Mouse (Mus musculus) left cerebral cortex, adult 8-10 months (tissue): ENCODE results near the gene Prss28. TPM values are rescaled to one million over a fixed set of nuclear protein-coding genes. Genes with fewer than 3 reads are reported as not detected.

Experiments
- DNase-seq, 2 experiments: peaks; one replicate each; pipeline ENCODE4 v3.0.0; 2022; ENCODE audit warnings: low spot score in 2 of 2
- total RNA-seq, 4 experiments: library from RNA; stranded (reverse); gene quantifications; 2 replicates each; pipeline ENCODE4 v1.2.4; 2022

Gene Prss28
- total RNA-seq, result not detected

DNA sequence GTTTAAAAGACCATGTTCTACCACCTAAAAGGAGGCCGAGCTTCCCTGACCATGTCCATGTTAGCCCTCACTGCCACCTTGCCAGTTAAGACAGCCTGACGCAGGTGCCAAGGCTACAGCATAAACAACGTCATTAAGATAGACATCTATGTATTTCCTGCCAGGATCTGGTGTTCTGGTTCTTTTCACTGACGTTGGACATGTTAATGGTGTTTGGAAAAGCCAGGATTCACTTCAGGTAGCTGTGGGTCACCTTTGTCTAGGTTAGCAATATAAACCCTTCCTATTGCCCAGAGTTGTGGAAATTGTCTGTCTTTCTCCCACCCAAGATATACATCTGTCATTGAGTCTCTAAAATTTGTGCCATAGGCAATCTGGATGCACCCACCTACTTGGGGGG, at the start of gene Prss28:
Gene Prss28 (plus strand): TSS at position 301 of the 400 bp plus-strand sequence.
- no peak for DNase-seq

DNA sequence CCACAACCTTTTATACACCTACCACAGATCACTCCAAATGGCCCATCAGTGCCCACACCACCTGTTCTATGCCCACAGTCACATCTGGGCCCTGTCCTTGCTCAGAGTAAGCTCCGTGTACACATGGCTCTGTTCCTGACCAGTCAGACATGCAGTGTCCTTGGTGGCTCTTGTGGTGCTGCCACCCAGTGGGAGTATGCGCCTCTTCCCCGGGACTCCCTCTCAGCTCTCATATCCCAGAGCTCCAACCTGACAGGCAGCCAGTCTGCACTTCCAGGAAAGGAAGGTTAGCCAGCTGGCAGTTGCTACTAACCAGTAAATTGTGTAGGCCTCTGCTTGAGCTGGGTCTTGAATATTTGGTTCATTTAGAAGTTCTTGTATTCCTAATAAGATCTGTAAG, 44.0 kb upstream of the Prss28 start:
- DNase-seq, result no peak

- DNase-seq, result no peak
These were observed 37.6 kb upstream of the Prss28 start for GRCm38 (mm10) chr17:25270795-25271335.

DNA sequence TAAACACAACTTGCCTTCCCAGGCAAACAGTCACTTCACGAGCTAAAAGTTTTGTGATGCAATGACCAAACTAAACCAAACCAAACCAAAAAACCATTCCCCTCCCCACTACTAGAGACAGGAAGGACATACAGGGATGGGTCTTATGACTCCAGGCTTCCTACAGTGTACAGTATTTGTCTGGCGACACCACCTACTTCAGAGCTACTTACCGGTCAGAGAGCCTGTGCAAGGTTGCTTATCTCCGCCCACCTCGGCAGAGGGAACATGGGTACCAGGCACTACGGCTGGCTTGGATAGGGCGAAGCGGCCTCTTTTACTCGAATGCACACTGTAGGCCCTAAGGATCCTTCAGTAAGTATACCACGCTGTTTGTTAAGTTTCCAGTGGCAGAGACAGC, 36.1 kb upstream of the Prss28 start:
- no peak for DNase-seq

- peak; percentile 85 to 98 for DNase-seq
These were observed 35.3 kb upstream of the Prss28 start for GRCm38 (mm10) chr17:25272951-25273705.

GRCm38 (mm10) chr17:25273706-25274501, 34.5 kb upstream of the Prss28 start:
- peak; percentile 68 to 92 for DNase-seq

- no peak for DNase-seq
These were observed 33.7 kb upstream of the Prss28 start, which contains the start of gene Ube2i for GRCm38 (mm10) chr17:25274571-25275346. Gene Ube2i, minus strand, starts transcription at chr17:25274622.

DNA sequence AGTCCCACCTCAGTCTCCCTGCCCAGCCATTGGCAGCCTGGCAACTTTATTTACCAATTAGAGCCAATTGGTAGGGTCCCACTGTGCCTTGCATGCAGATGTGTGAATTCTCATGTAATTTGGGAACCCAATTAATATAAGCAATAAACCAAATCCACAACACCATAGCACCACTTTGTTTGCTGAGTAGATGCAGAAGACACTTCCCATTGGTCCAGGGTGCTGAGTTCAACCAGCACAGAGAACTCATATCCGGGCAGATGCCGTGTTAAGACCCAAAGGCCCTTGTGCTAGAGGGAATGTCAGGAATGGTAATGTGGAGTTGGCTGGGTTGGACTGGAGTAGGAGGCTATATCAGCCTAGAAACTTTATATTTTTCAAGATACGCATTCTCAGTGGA, 32.6 kb upstream of the Prss28 start:
- DNase-seq, result no peak

DNA sequence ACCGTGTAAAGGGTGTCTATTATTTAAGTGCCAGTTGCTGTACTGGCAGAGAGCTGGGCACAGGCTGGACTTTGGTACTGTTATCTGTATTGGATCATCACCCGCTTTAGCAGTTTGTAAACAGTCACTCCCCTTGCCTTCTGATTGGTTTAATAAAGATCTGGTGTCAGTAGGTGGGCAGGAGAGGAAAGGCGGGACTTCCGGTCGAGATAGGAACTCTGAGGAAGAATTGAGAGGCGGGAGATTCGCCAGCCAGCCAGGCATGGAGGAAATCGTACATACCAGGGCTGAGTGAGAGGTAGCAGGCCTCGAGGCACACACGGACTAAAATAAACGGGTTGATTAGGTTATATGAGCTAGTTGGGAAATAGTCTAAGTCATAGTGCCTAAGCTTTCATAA, 26.3 kb upstream of the Prss28 start:
- DNase-seq, result no peak

- peak in 1 of 2 experiments; percentile 23 for DNase-seq
These were observed 23.4 kb upstream of the Prss28 start for GRCm38 (mm10) chr17:25285033-25285432.

GRCm38 (mm10) chr17:25288842-25289241, 19.6 kb upstream of the Prss28 start:
- peak in 1 of 2 experiments; percentile 28 for DNase-seq

GRCm38 (mm10) chr17:25290411-25290810, 18.0 kb upstream of the Prss28 start:
- DNase-seq, result no peak

DNA sequence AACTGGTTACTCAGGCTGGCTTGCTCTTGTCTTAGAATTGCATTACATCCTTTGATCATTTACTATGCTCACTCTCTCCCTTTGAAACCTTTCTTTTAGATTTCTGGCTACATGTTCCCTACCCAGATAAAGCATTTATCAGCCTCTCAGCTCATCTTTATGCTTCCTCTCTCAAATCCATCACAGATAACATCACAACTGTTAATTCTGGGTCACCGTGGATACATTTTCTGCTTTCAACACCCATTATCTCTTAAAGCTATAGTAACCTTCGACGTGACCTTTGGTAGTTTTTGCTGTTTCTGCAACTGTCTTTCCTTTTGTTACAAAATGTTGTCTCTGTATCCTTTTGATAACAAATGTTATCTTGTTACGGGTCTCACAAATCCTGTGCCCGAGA, 15.0 kb upstream of the Prss28 start:
- DNase-seq, result no peak

DNA sequence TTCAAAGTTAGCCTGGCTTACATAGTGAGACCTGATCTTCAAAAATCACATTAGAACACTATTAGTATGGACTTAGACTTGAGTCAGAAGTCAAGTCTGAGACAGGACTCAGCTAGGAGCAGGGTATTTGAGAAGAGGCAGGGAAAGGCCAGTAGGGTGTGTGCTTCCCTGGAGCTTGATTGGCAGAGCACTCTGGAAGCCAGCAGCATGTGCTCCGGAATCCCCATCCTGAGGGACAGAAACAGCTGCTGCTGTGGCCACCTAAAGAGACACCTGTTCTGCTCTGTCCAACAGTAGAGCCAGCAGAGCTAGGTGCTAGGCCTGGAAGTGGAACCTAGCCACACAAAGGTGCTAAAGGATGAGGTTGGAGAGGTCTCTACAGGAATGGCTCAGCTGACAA, 14.3 kb upstream of the Prss28 start:
- no peak for DNase-seq

DNA sequence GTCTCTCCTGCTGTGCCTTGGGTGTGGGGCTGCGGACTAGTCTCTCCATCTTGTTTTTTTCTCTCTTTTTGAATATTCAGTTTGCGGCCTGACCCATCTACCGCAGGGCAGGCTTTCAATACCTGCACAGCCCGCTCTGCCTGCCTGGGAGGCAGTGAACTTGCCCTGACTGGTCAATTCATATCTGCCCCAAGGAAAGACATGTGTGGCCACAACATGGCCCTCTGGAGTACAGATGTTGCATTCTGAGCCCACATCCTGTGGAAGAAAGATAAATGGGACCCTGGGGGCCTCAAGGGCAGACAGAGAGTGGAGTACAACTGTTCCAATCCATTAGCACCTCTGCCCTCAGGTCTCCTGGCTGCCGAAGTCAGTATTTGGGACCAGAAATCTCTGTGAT, 10.4 kb upstream of the Prss28 start, which contains the start of gene Prss34:
Gene Prss34 (plus strand): TSS at position 301 of the 400 bp plus-strand sequence.
- DNase-seq, result no peak

DNA sequence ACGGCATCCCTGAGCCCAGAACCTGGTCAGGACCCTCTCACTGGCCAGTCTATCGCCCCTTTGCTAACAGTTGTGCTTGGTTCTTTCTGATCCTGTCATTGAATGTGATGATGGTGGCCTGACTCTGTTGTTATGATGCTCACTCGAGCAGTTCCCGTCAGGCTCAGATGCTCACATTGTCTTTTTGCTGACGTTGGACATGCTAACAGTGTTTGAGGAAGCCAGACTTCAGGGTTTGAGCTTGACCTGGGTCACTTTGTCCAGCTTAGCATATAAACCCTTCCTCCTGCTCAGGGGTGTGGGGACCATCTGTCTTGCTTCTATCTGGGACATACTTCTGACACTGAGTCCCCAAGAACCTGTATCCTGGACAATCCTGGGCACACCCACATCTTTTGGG, 9.9 kb downstream of the Prss28 start, which contains the start of gene Prss29:
Gene Prss29 (plus strand): TSS at position 301 of the 400 bp plus-strand sequence.
- no peak for DNase-seq

GRCm38 (mm10) chr17:25320819-25321218, 12.4 kb downstream of the Prss28 start:
- DNase-seq, result no peak

DNA sequence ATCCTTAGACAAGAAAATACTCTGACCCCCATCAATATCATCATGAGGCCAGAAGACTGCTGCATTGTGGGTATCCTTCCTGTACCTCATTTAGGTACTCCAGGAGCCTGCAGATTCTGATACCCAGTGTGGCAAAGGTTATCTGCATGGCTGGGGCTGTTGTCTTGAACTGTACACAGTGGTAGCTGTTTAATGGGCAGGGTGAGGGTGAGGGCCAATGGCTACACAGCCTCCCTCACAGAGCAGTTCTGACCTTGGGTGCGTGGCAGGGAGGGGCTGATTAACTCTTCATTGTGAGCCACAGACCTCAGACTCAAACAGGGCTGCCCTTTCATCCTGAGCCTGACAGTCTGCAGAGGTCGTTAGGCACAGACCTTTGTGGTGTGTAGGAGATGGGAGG, 14.5 kb downstream of the Prss28 start:
- no peak for DNase-seq

GRCm38 (mm10) chr17:25332321-25332720, 23.9 kb downstream of the Prss28 start:
- no peak for DNase-seq

DNA sequence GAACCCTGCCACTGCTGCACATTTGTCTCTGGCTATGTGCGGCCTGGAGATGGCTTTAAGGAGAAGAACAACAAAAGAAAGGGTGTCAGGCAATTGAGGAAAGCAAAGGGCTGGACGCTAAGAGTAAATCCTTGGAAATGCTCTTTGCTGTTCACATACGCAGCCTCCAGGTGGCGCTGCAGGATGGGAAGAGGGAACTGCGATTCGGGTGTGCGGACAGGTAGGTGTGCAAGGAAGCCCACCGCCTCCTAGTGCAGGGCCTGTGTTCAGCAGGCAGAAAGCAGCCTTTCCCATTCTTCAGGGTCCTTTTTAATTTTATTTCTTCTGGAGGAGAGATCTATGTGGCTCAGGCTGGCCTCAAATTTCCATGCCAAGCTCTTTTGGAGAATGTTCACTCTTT, 25.5 kb downstream of the Prss28 start:
- peak in 1 of 2 experiments; percentile 64 for DNase-seq

GRCm38 (mm10) chr17:25338218-25338617, 29.8 kb downstream of the Prss28 start:
- no peak for DNase-seq
